Mouse (Mus musculus): Measurements from ENCODE around the gene Cox6b2. TPM values are rescaled to one million over a fixed set of nuclear protein-coding genes. Genes with fewer than 3 reads are reported as not detected.

Cox6b2 gene
- total RNA-seq, 2 experiments from 2014 or later, result 5.2 to 6.1 TPM

- no peak for DNase-seq (ENCODE audit: extremely low spot score in 1 of 2, low spot score in 1 of 2)
Measured at GRCm38 (mm10) chr7:4724359-4724758, 28.5 kb downstream of the Cox6b2 start.

GRCm38 (mm10) chr7:4723508-4723907 is 29.4 kb downstream of the Cox6b2 start:
- DNase-seq (ENCODE audit: extremely low spot score in 1 of 2, low spot score in 1 of 2), result no peak

DNA sequence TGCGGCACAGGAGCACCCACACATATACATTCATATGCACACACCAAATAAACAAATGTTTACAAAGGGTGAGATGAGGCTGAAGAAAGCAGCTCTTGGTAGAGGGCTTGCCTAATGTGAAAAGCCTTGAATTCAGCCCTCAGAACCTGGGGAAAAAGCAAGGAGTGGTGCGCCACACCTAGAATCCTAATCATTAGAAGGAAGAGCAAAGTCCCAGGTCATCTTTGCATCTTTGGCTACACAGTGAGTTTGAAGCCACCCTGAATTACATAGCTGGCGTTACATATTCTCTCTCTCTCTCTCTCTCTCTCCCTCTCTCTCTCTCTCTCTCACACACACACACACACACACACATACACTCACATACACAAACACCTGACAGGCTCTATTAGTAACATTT is 33.6 kb downstream of the Cox6b2 start:
- no peak for DNase-seq (ENCODE audit: extremely low spot score in 1 of 2, low spot score in 1 of 2)

GRCm38 (mm10) chr7:4716955-4717354 is 35.9 kb downstream of the Cox6b2 start:
- no peak for DNase-seq (ENCODE audit: extremely low spot score in 1 of 2, low spot score in 1 of 2)

DNA sequence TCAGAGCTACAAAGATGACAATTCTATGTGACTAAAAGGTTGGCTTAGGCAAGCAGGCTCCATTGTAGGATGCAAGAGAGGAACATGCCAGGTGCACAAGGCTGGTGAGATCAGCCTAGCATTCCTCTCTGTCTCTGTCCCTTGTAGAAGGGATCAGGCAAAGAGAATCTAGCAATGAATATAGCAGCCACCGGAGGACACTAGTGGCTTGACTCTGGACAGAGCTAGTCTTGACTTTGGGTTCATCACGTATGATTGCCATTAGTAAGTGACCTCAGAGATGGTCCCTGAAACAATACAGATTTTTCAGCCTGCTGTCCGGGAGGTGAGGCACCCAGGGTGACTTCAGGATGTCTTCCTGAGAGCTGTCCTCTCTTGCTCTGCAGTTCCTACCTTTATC is 40.3 kb downstream of the Cox6b2 start:
- no peak for DNase-seq (ENCODE audit: extremely low spot score in 1 of 2, low spot score in 1 of 2)

- DNase-seq (ENCODE audit: extremely low spot score in 1 of 2, low spot score in 1 of 2), result peak in 1 of 2 experiments; percentile 57
Measured at GRCm38 (mm10) chr7:4705098-4705497, 47.8 kb downstream of the Cox6b2 start.

DNA sequence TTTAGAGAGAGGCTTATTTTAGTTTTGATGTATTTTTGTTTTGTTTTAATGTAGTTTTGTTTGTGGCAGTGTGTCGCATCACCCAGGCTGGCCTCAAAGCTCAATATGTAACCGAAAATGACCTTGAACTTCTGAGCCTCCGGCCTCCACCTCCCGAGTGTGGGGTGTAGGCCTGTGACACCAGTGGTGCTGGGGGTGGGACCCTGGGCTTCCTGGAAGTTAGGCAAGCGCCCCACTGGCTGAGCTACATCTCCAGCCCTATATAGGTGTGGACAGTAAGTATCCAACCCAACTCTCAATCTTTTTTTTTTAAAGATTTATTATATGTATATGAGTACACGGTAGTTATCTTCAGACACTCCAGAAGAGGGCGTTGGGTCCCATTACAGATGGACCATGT is 49.7 kb downstream of the Cox6b2 start:
- no peak for DNase-seq (ENCODE audit: extremely low spot score in 1 of 2, low spot score in 1 of 2)

- DNase-seq (ENCODE audit: extremely low spot score in 1 of 2, low spot score in 1 of 2), result no peak
Measured at GRCm38 (mm10) chr7:4702334-4702733, 50.6 kb downstream of the Cox6b2 start.

Other genes starting within 250 kb of the Cox6b2 start
- gene Tnnt1, start 236.7 kb downstream of the Cox6b2 start, total RNA-seq (2021), result 1 to 10 TPM; 1.5 to 1.9 TPM
- gene Tnni3, start 228.9 kb downstream of the Cox6b2 start, total RNA-seq (2021), result under 1 TPM in 1 of 2 experiments, not detected in 1; 0.44 TPM
- gene Dnaaf3, start 220.6 kb downstream of the Cox6b2 start, total RNA-seq (2021), result under 1 TPM; 0.34 to 0.38 TPM
- gene Syt5, start 205.6 kb downstream of the Cox6b2 start, total RNA-seq (2021), result 100 to 1,000 TPM; 213 to 232 TPM
- gene Ptprh, start 149.1 kb downstream of the Cox6b2 start, total RNA-seq (2021), result under 1 TPM; 0.27 to 0.42 TPM
- gene Tmem86b, start 121.7 kb downstream of the Cox6b2 start, total RNA-seq (2021), result 10 to 100 TPM; 12.5 to 17.3 TPM
- gene Ppp6r1, start 94.1 kb downstream of the Cox6b2 start, total RNA-seq (2021), result 100 to 1,000 TPM; 126 to 135 TPM
- 10 to 100 TPM; 89.0 to 91.9 TPM for gene Hspbp1, start 68.0 kb downstream of the Cox6b2 start, total RNA-seq (2021)
- gene Brsk1, start 62.5 kb downstream of the Cox6b2 start, total RNA-seq (2021), result 100 to 1,000 TPM; 330 to 348 TPM
- gene Tmem150b, start 27.8 kb downstream of the Cox6b2 start, total RNA-seq (2021), result not detected
- 10 to 100 TPM; 23.5 to 34.3 TPM for gene Kmt5c, start 13.0 kb downstream of the Cox6b2 start, total RNA-seq (2021)
- not detected for gene Fam71e2, start 18.2 kb upstream of the Cox6b2 start, total RNA-seq (2021)
- gene Il11, start 29.8 kb upstream of the Cox6b2 start, total RNA-seq (2021), result under 1 TPM; 0.27 to 0.49 TPM
- gene Tmem190, start 29.8 kb upstream of the Cox6b2 start, total RNA-seq (2021), result not detected
- 1 to 10 TPM; 2.2 to 2.6 TPM for gene Tmem238, start 36.6 kb upstream of the Cox6b2 start, total RNA-seq (2021)
- gene Rpl28, start 39.8 kb upstream of the Cox6b2 start, total RNA-seq (2021), result 100 to 1,000 TPM; 484 to 506 TPM
- gene Ube2s, start 59.5 kb upstream of the Cox6b2 start, total RNA-seq (2021), result 100 to 1,000 TPM in 1 of 2 experiments, 10 to 100 TPM in 1; 97.7 to 112 TPM
- 100 to 1,000 TPM; 132 to 182 TPM for gene Shisa7, start 91.6 kb upstream of the Cox6b2 start, total RNA-seq (2021)
- gene Isoc2b, start 117.2 kb upstream of the Cox6b2 start, total RNA-seq (2021), result 1 to 10 TPM; 5.6 to 6.0 TPM
- gene Isoc2a, start 124.1 kb upstream of the Cox6b2 start, total RNA-seq (2021), result 10 to 100 TPM; 11.2 to 12.4 TPM
- gene Gm36210, start 153.4 kb upstream of the Cox6b2 start, total RNA-seq (2021), result under 1 TPM; 0.27 to 0.38 TPM
- 10 to 100 TPM; 13.4 to 14.3 TPM for gene Zfp628, start 162.1 kb upstream of the Cox6b2 start, total RNA-seq (2021)
- gene Nat14, start 168.9 kb upstream of the Cox6b2 start, total RNA-seq (2021), result 100 to 1,000 TPM; 109 to 112 TPM
- 1 to 10 TPM; 1.4 to 2.3 TPM for gene Ssc5d, start 172.7 kb upstream of the Cox6b2 start, total RNA-seq (2021)
- under 1 TPM in 1 of 2 experiments, not detected in 1; 0.59 TPM for gene Sbk2, start 211.3 kb upstream of the Cox6b2 start, total RNA-seq (2021)
- under 1 TPM; 0.59 to 0.66 TPM for gene Sbk3, start 218.1 kb upstream of the Cox6b2 start, total RNA-seq (2021)
- gene Zfp579, start 243.1 kb upstream of the Cox6b2 start, total RNA-seq (2021), result 10 to 100 TPM; 31.9 to 41.4 TPM

All from layer of hippocampus, postnatal 25 days (tissue).